Mouse (Mus musculus) left cerebral cortex, adult 11 months (tissue): ENCODE measurements at regions not wholly inside any gene's neighbourhood (a gene's known extent, or its start where the extent isn't known, plus 50 kb on each side); places are given as distances from the start of the nearest gene placed in this dataset.

ENCODE experiments used
- DNase-seq: peaks from one replicate; pipeline ENCODE4 v3.0.0; 2022; ENCODE audit warnings: low spot score

GRCm38 (mm10) chr6:127252000-127252721 is 100.2 kb upstream of the Ccnd2 start:
- DNase-seq = no peak

- DNase-seq = no peak
Observed at GRCm38 (mm10) chr6:127253935-127254334, 101.9 kb upstream of the Ccnd2 start.

- DNase-seq = no peak
Observed at GRCm38 (mm10) chr6:127263903-127264680, 112.1 kb upstream of the Ccnd2 start.

GRCm38 (mm10) chr6:127265063-127265775 is 113.2 kb upstream of the Ccnd2 start:
- DNase-seq = no peak

- peak; percentile 45 for DNase-seq
Observed at GRCm38 (mm10) chr6:127265901-127266812, 114.2 kb upstream of the Ccnd2 start.

GRCm38 (mm10) chr6:127266813-127267165 is 114.8 kb upstream of the Ccnd2 start:
- DNase-seq = no peak

- no peak for DNase-seq
Observed at GRCm38 (mm10) chr6:127269021-127269420, 117.0 kb upstream of the Ccnd2 start.

- no peak for DNase-seq
Observed at GRCm38 (mm10) chr6:127269525-127270044, 117.6 kb upstream of the Ccnd2 start.

GRCm38 (mm10) chr6:127270774-127271173 is 118.8 kb upstream of the Ccnd2 start:
- DNase-seq = no peak

GRCm38 (mm10) chr6:127271418-127271817 is 119.4 kb upstream of the Ccnd2 start:
- DNase-seq = no peak

- DNase-seq = no peak
Observed at GRCm38 (mm10) chr6:127272630-127273029, 120.6 kb upstream of the Ccnd2 start.

GRCm38 (mm10) chr6:127274732-127275429 is 122.9 kb upstream of the Ccnd2 start:
- no peak for DNase-seq

- DNase-seq = no peak
Observed at GRCm38 (mm10) chr6:127275430-127275784, 123.4 kb upstream of the Ccnd2 start.

- DNase-seq = no peak
Observed at GRCm38 (mm10) chr6:127276362-127276761, 124.4 kb upstream of the Ccnd2 start.

GRCm38 (mm10) chr6:127278402-127278801 is 126.4 kb upstream of the Ccnd2 start:
- no peak for DNase-seq

GRCm38 (mm10) chr6:127284226-127284625 is 132.2 kb upstream of the Ccnd2 start:
- no peak for DNase-seq

- no peak for DNase-seq
Observed at GRCm38 (mm10) chr6:127286681-127287476, 134.9 kb upstream of the Ccnd2 start.

- no peak for DNase-seq
Observed at GRCm38 (mm10) chr6:127288946-127289345, 137.0 kb upstream of the Ccnd2 start.

- DNase-seq = no peak
Observed at GRCm38 (mm10) chr6:127291937-127292336, 139.9 kb upstream of the Ccnd2 start.

GRCm38 (mm10) chr6:127293829-127294228 is 141.8 kb upstream of the Ccnd2 start:
- DNase-seq = no peak
